42 mouse cellular contexts compared by ENCODE assay signal in genomic region chr1:186909518-186910105, GRCm38 (mm10). TPM values are rescaled to one million over a fixed set of nuclear protein-coding genes. Genes with fewer than 3 reads are reported as not detected.
DNase-seq lines count a peak whose midpoint lies in the region; ATAC-seq lines count a peak whose summit lies in the region.
"Had no signal": no experiment of that assay in that cellular context is flagged by ENCODE, and none has a peak within 500 bp of the region (broad histone marks: within the 10 kb centered on the region; RNA-seq: fewer than 3 reads in every experiment).

No protein-coding gene starts in this region.

- 46% methylated on average over 9 of the region's 9 CpGs for WGBS in kidney, embryonic 16.5 days

- intact Hi-C loops in gastrocnemius, postnatal 14 days (cut with DNase I; ENCODE audit: low total_unique reads): no loop called here

- H3K27ac ChIP-seq in kidney, embryonic 16.5 days (ENCODE audit: low read length): no peak overlapping the region
- H3K27ac ChIP-seq: embryonic facial prominence, embryonic 15.5 days; heart, adult 2 months; hindbrain, embryonic 14.5 days; left cerebral cortex, adult 2 months; limb, embryonic 12.5 days; liver, embryonic 15.5 days; lung, embryonic 15.5 days; midbrain, embryonic 12.5 days; neural tube, embryonic 12.5 days; stomach, postnatal 0 days had no signal

- peak; percentile 19 to 37 for DNase-seq in cerebellum, postnatal 10 days
- no peak for DNase-seq in cerebellum, postnatal 4 days (ENCODE audit: low spot score in 2 of 2)
- DNase-seq in kidney, postnatal 14 days: no peak
- peak; percentile 7 to 17 for DNase-seq in layer of hippocampus, adult 8-10 months (ENCODE audit: low spot score in 2 of 2)
- DNase-seq in lung, postnatal 14 days: no peak
- no peak for DNase-seq in gastrocnemius, postnatal 14 days
- no peak for DNase-seq in lung, adult 18-20 months
- DNase-seq: adrenal gland, postnatal 10 days; cerebellum, adult 11-12 months; cerebellum, adult 9-11 months; heart, adult 2 months; heart, postnatal 4 days; kidney, adult 9 months; kidney, postnatal 4 days; lung, postnatal 36 days; right cerebral cortex, adult 18-20 months; spleen, adult 18-20 months; thymus, adult 18-20 months; thymus, postnatal 36 days had no signal

- 0 out of 2 replicates have a peak, but pooled peaks have one; percentile 42 for ATAC-seq in kidney, embryonic 16.5 days (ENCODE audit: low FRiP score, low TSS enrichment)
- ATAC-seq: intestine, postnatal 0 days had no signal

- no peak overlapping the region for H3K4me3 ChIP-seq in kidney, embryonic 16.5 days (ENCODE audit: low read length)
- H3K4me3 ChIP-seq: embryonic facial prominence, embryonic 15.5 days; heart, adult 2 months; heart, embryonic 12.5 days; left cerebral cortex, adult 2 months; limb, embryonic 12.5 days; liver, embryonic 15.5 days; lung, embryonic 15.5 days; midbrain, embryonic 12.5 days; myocyte; neural tube, embryonic 12.5 days had no signal

- no peaks in the 10 kb centered on the region for H3K4me1 ChIP-seq in kidney, embryonic 16.5 days (ENCODE audit: insufficient read depth, low read length)
- H3K4me1 ChIP-seq: embryonic facial prominence, embryonic 15.5 days; heart, embryonic 12.5 days; limb, embryonic 12.5 days; liver, embryonic 15.5 days; lung, embryonic 15.5 days; midbrain, embryonic 12.5 days; neural tube, embryonic 12.5 days had no signal

- H3K9me3 ChIP-seq in kidney, embryonic 16.5 days (ENCODE audit: low read length): no peaks in the 10 kb centered on the region
- H3K9me3 ChIP-seq: embryonic facial prominence, embryonic 15.5 days; heart, embryonic 12.5 days; limb, embryonic 12.5 days; liver, embryonic 15.5 days; lung, embryonic 15.5 days; midbrain, embryonic 12.5 days; neural tube, embryonic 12.5 days had no signal

- H3K9ac ChIP-seq in kidney, embryonic 16.5 days (replicated peaks; ENCODE audit: low read length): no peak overlapping the region
- H3K9ac ChIP-seq: embryonic facial prominence, embryonic 15.5 days; heart, embryonic 12.5 days; hindbrain, embryonic 14.5 days; limb, embryonic 12.5 days; liver, embryonic 15.5 days; lung, embryonic 15.5 days; midbrain, embryonic 12.5 days; neural tube, embryonic 12.5 days had no signal

- H3K4me2 ChIP-seq in kidney, embryonic 16.5 days (replicated peaks; ENCODE audit: low read depth, low read length): no peak overlapping the region
- H3K4me2 ChIP-seq: embryonic facial prominence, embryonic 15.5 days; heart, embryonic 12.5 days; hindbrain, embryonic 14.5 days; limb, embryonic 12.5 days; liver, embryonic 15.5 days; lung, embryonic 15.5 days; midbrain, embryonic 12.5 days; neural tube, embryonic 12.5 days had no signal

- peaks cover 34% of the 10 kb centered on the region for H3K27me3 ChIP-seq in kidney, embryonic 16.5 days (ENCODE audit: insufficient read depth, low read length)
- H3K27me3 ChIP-seq: CH12.LX; embryonic facial prominence, embryonic 15.5 days; heart, embryonic 12.5 days; limb, embryonic 12.5 days; liver, embryonic 15.5 days; lung, embryonic 15.5 days; neural tube, embryonic 12.5 days had no signal

- H3K36me3 ChIP-seq in kidney, embryonic 16.5 days (ENCODE audit: insufficient read depth, low read length): no peaks in the 10 kb centered on the region
- H3K36me3 ChIP-seq: embryonic facial prominence, embryonic 15.5 days; heart, embryonic 12.5 days; limb, embryonic 12.5 days; liver, embryonic 15.5 days; lung, embryonic 15.5 days; midbrain, embryonic 12.5 days; neural tube, embryonic 12.5 days had no signal

RNA-seq across cellular contexts. Expression of gene D1Pas1, which starts 57.6 kb away (rescaled TPM):
- polyA plus RNA-seq in kidney, embryonic 16.5 days (2015; fragmentation: Nextera tagmentation; extraction: Ambion mirVana): 0.05 TPM in 1 of 2 replicates, not detected in the other
- total RNA-seq in layer of hippocampus, adult 8-10 months (2022): not detected
- not detected for total RNA-seq in gastrocnemius, postnatal 14 days (2021)
- total RNA-seq: adrenal gland, postnatal 10 days; CH12.LX; gastrocnemius, adult 18-20 months; gastrocnemius, postnatal 4 days; left cerebral cortex, adult 2 months; left cerebral cortex, postnatal 25 days; liver, adult 2 months; megakaryocyte, adult 5-6 weeks; midbrain, postnatal 0 days had no signal
- polyA plus RNA-seq: C2C12; cortical plate, adult 2 months; frontal cortex, adult 2 months; heart, adult 2 months; intestine, postnatal 0 days; liver, adult 2 months; liver, embryonic 15.5 days; lung, embryonic 15.5 days; myocyte; stomach, postnatal 0 days had no signal

Comparison
In these comparisons a context has a peak if more than half of its experiments do, and no peak if none do; other contexts are left out.
1. DNase-seq: peak in cerebellum, postnatal 10 days (2 of 2) and layer of hippocampus, adult 8-10 months (2 of 2); none in cerebellum, postnatal 4 days (0 of 2), kidney, postnatal 14 days (single experiment), lung, postnatal 14 days (single experiment), gastrocnemius, postnatal 14 days (single experiment) and lung, adult 18-20 months (0 of 2).